Mouse (Mus musculus): ENCODE results near the gene Naxd. TPM values are rescaled to one million over a fixed set of nuclear protein-coding genes. Genes with fewer than 3 reads are reported as not detected.

The Naxd gene
- polyA plus RNA-seq (2012; rRNA removed) = 64.9 and 81.1 TPM in 2 replicates

DNA sequence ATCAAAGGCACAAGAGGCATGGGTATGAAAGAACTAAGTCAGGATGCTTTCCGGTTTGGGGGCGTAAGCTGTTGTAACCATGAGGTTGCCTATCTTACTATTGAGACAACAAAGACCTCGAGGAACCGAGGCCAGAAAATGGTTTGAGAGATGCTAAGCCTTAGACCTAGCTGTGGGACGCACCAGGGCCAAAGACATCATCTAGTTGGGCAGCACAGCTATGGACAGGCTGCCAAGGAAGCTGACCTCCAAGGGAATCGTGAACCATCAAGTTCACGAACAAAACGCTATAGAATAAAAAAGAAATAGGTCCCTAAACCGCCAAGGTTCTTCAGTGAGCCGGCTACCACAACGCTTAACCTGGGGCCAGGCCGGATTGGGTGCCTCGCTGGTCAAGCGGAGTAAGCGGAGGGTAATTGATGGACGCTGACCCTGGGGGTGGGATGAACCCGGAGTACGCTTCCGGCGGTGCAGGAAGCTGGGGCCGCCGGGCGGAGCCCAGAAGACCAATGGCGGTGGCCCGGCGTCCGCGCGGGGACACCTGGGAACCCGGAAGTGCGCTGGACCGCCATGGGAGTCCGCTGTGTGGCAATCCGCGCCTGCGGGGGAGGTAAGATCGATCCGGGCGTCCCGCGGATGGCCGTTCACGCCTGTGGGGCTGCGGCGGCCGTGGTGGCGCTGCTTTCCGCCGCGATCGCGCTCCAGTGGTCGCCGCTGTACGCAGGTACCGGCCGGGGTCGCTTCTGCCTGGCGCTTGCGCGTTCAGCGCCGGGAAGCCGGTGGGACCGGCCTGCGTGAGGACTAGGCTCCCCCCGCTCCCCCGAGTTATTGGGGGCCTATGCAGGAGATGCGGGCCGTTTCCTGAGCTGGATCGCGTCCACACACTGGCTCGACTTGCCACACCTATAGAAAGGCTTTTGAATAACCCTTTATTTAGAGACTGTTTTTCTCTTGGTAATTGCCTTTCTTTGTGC, at the start of gene Naxd:
Naxd (plus strand) TSS at position 490 of the 974 bp plus-strand sequence.
- peak; percentile 54 for TF ChIP-seq POLR2A (IDR thresholded peaks at IDR 0.05; ENCODE audit: low read depth, low read length)
- no peak for TF ChIP-seq CTCF (IDR thresholded peaks at IDR 0.05; ENCODE audit: extremely low read depth, insufficient read length, insufficient replicate concordance, low read depth, low read length)
- WGBS = 3% methylated on average over 73 of the region's 73 CpGs
- peaks cover 15% of the 10 kb centered on the region; the same call in 1 of the 2 replicates for H3K4me1 ChIP-seq (ENCODE audit: control insufficient read depth, insufficient read depth, insufficient read length, low read length)
- peak within 1 kb of the TSS; percentile 39 for H3K27ac ChIP-seq (ENCODE audit: insufficient read depth, low read depth, low read length)
- H3K27me3 ChIP-seq (ENCODE audit: control insufficient read depth, insufficient read depth, low read length) = no peaks in the 10 kb centered on the region
- peak within 1 kb of the TSS; percentile 87 for H3K4me3 ChIP-seq (ENCODE audit: low read depth, low read length)
- no peaks in the 10 kb centered on the region for H3K36me3 ChIP-seq (ENCODE audit: control insufficient read depth, insufficient read depth, low read length)

DNA sequence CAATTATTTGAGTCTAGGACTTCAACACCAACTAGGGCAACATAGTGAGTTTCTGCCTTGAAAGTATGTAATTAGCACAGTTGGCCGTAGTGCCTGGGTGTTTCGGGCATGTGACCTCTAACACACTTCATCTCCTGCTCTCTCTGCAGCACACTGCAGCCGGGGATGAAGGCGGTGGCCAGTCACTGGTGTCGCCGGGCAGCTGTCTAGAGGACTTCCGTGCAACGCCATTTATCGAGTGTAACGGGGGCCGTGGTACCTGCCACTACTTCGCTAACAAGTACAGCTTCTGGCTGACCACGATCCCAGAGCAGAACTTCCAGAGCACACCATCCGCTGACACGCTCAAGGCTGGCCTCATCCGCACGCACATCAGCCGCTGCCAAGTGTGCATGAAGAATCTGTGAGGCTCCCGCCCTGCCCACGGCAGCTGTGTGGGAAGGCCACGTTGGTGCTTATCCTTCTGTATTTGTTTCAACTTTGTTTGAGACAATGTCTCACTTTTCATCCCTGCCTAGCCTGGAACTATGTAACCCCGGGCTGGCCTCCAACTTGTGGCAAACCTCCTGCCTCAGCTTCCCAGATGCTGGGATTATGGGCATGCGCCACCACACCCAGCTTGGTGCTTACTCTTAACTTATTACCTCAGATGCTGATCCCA, 49.3 kb upstream of the Naxd start:
- WGBS = 91% methylated on average over 23 of the region's 23 CpGs
- H3K4me3 ChIP-seq (ENCODE audit: low read depth, low read length) = no peak overlapping the region
- TF ChIP-seq CTCF (IDR thresholded peaks at IDR 0.05; ENCODE audit: extremely low read depth, insufficient read length, insufficient replicate concordance, low read depth, low read length) = no peak
- no peaks in the 10 kb centered on the region for H3K36me3 ChIP-seq (ENCODE audit: control insufficient read depth, insufficient read depth, low read length)
- H3K27me3 ChIP-seq (ENCODE audit: control insufficient read depth, insufficient read depth, low read length) = no peaks in the 10 kb centered on the region
- no peak overlapping the region for H3K27ac ChIP-seq (ENCODE audit: insufficient read depth, low read depth, low read length)
- peaks cover 3% of the 10 kb centered on the region; the same call in 1 of the 2 replicates for H3K4me1 ChIP-seq (ENCODE audit: control insufficient read depth, insufficient read depth, insufficient read length, low read length)

DNA sequence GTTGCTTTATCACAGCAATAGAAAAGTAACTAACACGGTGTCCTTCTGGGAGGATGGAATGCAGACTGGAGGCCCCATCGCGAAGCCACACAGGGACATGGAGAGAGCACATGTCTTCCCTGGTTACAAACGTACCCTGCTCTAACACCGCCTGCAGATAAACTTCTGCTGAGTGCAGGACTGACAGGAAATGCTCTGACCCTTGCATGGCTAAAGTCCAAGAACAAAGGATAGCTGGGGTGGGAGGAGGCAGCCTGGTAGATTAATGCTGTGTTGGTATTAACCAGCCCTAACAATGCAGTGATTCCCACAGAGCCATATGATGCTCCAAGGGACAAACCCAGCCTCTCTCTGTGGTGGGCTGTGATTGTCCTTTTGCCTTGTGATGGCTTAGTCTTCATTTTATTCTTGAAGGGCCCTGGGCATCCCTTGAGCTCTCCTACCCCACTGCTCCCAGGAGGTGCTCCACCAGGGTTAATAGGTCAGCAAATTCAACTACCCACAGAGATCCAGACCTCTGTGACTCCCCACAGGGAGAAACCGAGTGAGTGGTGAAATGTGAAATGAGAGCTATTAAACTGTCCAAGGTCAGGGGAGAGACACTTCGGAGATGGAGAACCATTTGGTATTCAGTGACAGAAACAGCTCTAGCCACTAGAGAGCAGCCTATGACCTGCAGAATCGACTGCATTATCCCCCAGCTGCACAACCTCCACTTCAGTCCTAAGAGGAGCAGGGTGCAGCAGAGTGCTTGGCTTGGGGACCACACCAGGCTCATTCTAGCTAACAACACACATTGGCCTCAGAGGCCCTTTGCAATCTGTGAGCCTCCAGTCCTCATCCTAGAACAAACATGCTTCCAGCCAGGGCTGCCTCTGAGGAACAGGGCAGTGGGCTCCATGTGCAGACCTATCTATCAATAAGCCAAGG, 46.9 kb upstream of the Naxd start:
- no peaks in the 10 kb centered on the region for H3K27me3 ChIP-seq (ENCODE audit: control insufficient read depth, insufficient read depth, low read length)
- no peak overlapping the region for H3K4me3 ChIP-seq (ENCODE audit: low read depth, low read length)
- peaks cover 3% of the 10 kb centered on the region for H3K36me3 ChIP-seq (ENCODE audit: control insufficient read depth, insufficient read depth, low read length)
- peak overlapping the region; percentile 42 for H3K27ac ChIP-seq (ENCODE audit: insufficient read depth, low read depth, low read length)
- peaks cover 5% of the 10 kb centered on the region for H3K4me1 ChIP-seq (ENCODE audit: control insufficient read depth, insufficient read depth, insufficient read length, low read length)
- 25% methylated on average over 8 of the region's 8 CpGs for WGBS
- no peak for TF ChIP-seq POLR2A (IDR thresholded peaks at IDR 0.05; ENCODE audit: low read depth, low read length)
- peak; percentile 58; the same call in 1 of the 2 replicates for TF ChIP-seq CTCF (IDR thresholded peaks at IDR 0.05; ENCODE audit: extremely low read depth, insufficient read length, insufficient replicate concordance, low read depth, low read length)

DNA sequence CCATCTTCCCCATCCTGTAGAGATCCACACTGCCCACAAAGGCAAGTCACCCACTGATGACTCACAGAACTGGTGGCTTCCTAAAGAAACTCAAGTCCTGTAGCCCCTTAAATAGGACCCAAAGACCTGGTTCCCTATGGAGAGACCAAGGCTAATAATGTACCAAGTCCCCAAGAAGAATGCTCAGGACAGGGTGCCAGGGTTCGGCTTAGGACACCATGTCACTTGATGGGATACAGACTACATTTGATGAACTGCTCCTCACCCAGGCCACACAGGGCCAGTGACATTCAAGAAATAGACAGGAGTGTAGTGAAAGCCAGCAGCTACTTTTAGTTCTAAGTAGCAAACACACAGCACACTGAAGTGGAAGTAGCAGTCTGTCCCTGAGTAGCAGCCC, 45.2 kb upstream of the Naxd start:
- no peak overlapping the region for H3K4me3 ChIP-seq (ENCODE audit: low read depth, low read length)
- H3K27ac ChIP-seq (ENCODE audit: insufficient read depth, low read depth, low read length) = no peak overlapping the region
- no peak for TF ChIP-seq CTCF (IDR thresholded peaks at IDR 0.05; ENCODE audit: extremely low read depth, insufficient read length, insufficient replicate concordance, low read depth, low read length)
- TF ChIP-seq POLR2A (IDR thresholded peaks at IDR 0.05; ENCODE audit: low read depth, low read length) = no peak
- H3K27me3 ChIP-seq (ENCODE audit: control insufficient read depth, insufficient read depth, low read length) = no peaks in the 10 kb centered on the region
- WGBS = 86% methylated on average over 1 of the region's 1 CpGs
- peaks cover 5% of the 10 kb centered on the region for H3K4me1 ChIP-seq (ENCODE audit: control insufficient read depth, insufficient read depth, insufficient read length, low read length)
- peaks cover 3% of the 10 kb centered on the region for H3K36me3 ChIP-seq (ENCODE audit: control insufficient read depth, insufficient read depth, low read length)

DNA sequence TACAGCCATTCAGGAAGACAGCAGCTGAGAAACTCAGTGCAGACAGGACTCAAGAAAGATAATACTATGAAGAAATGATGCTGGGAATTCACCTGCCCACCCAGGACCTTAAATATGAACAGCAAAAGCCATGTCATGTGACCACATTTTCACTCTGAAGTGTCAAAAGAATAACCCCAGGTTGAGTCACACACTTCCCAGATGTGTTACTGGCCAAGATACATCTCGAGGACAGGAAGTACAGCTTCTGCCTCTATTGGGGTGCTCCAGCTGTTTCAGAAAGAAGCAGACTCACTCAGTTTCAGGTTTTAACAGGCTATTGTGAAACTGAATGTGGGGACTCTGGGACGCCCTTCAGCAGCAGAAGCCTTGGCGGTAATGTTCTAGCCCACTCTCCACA, 44.7 kb upstream of the Naxd start:
- Histone ChIP-seq H3K36me3 (ENCODE audit: control insufficient read depth, insufficient read depth, low read length) (peaks cover 3% of the 10 kb centered on the region), H3K27me3 (ENCODE audit: control insufficient read depth, insufficient read depth, low read length) (no peaks in the 10 kb centered on the region), H3K4me1 (ENCODE audit: control insufficient read depth, insufficient read depth, insufficient read length, low read length) (peaks cover 5% of the 10 kb centered on the region), H3K4me3 (ENCODE audit: low read depth, low read length) (no peak overlapping the region), H3K27ac (ENCODE audit: insufficient read depth, low read depth, low read length) (0 out of 2 replicates have a peak overlapping the region, but pooled peaks have one; percentile 32)
- TF ChIP-seq CTCF (IDR thresholded peaks at IDR 0.05; ENCODE audit: extremely low read depth, insufficient read length, insufficient replicate concordance, low read depth, low read length) = no peak
- no peak for TF ChIP-seq POLR2A (IDR thresholded peaks at IDR 0.05; ENCODE audit: low read depth, low read length)
- WGBS = 68% methylated on average over 3 of the region's 3 CpGs

DNA sequence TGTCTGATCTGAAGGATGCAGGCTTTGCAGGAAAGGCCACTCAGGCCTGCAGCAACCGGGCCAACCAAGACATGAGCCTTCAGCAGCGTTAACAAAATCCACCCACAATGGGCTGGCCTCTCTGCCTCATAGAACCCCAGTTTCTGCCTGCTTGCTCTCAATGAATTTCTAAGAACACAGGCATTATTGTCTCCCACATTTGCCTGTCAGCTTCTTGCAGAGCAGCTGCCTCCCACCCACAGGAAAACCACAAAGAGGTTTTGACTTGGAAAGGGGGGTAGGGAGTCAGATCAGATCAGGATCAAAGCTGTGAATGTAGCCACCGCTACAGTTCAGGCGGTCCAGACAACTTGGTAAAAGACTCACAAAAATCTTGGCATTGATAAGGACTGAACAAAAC, 44.3 kb upstream of the Naxd start:
- TF ChIP-seq POLR2A (IDR thresholded peaks at IDR 0.05; ENCODE audit: low read depth, low read length) (no peak), CTCF (IDR thresholded peaks at IDR 0.05; ENCODE audit: extremely low read depth, insufficient read length, insufficient replicate concordance, low read depth, low read length) (no peak)
- H3K27me3 ChIP-seq (ENCODE audit: control insufficient read depth, insufficient read depth, low read length) = no peaks in the 10 kb centered on the region
- peaks cover 3% of the 10 kb centered on the region for H3K36me3 ChIP-seq (ENCODE audit: control insufficient read depth, insufficient read depth, low read length)
- no peak overlapping the region for H3K4me3 ChIP-seq (ENCODE audit: low read depth, low read length)
- peaks cover 8% of the 10 kb centered on the region for H3K4me1 ChIP-seq (ENCODE audit: control insufficient read depth, insufficient read depth, insufficient read length, low read length)
- WGBS = 71% methylated on average over 4 of the region's 4 CpGs
- H3K27ac ChIP-seq (ENCODE audit: insufficient read depth, low read depth, low read length) = 0 out of 2 replicates have a peak overlapping the region, but pooled peaks have one; percentile 32
